Mouse (Mus musculus): ENCODE results near the gene Gfm1. TPM values are rescaled to one million over a fixed set of nuclear protein-coding genes. Genes with fewer than 3 reads are reported as not detected.

The Gfm1 gene
- 7.1 and 13.7 TPM in 2 replicates for polyA plus RNA-seq (2012; ENCODE audit: low replicate concordance)

DNA sequence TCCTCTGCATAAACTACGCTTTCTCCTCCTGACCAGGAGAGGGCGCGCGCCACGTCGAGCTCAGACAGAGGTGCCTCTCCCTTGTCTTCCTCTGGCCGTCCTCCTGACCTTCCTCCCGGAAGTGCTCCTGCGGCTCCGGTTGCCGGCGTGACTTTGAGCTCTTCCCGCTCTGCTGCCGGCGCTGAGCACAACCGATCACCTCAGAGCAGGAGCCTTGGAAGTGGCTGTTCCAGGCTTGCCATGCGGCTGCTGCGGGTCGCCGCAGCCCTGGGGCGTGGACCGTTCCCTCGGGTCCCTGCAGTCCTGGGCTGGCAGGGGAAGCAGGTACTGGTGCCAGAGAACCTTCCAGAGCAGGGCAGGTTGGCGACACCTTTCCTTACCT lies at the start of gene Gfm1:
Gene Gfm1 (plus strand): TSS at position 98 of the 382 bp plus-strand sequence.

DNA sequence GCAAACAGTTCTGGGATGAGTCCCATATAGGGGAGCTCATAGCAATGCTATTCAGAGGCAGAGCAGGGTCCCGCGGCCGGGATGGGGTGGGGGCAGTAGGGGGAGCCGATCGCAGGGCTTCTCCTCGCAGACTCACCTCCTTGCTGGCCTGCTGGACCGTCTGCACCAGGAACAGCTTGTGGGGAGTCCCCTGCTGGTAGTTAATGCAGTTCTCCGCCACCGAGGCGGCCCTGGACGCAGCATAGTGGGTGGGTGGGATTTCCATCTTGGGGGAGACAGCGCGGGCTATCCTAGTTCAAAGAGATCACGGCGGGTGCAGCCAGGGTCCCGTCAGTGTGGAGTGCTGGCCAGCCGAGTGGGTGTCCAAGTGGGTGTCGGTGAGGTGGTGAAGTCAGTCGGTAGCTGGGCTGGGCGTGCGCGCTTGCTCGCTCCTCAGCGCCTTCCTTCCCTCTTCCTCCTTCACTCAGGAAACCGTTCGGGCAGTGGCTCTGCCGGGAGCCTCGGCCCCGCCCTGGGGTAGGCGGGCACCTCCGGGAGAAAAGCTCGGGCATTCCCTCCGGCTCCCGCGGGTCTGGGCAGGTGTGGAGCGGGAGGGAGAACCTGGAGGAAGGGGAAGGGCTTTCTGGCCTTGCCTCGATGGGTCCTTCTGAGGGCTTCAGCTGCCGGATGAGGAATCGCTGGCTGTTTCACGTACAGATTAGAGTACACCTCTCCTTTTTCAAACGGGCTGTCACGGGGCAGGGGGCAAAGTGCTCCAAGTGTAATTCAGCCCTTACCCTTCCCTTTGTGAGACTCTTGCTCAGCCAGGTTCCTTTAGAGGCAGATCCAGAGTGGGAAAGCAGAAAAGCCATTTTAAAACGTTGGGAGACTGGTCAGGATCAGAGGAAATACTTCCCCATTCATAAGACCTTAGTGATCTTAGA lies 33.8 kb downstream of the Gfm1 start, which contains the start of gene Lxn:
Gene Lxn (minus strand): TSS at position 477 of the 923 bp plus-strand sequence.

DNA sequence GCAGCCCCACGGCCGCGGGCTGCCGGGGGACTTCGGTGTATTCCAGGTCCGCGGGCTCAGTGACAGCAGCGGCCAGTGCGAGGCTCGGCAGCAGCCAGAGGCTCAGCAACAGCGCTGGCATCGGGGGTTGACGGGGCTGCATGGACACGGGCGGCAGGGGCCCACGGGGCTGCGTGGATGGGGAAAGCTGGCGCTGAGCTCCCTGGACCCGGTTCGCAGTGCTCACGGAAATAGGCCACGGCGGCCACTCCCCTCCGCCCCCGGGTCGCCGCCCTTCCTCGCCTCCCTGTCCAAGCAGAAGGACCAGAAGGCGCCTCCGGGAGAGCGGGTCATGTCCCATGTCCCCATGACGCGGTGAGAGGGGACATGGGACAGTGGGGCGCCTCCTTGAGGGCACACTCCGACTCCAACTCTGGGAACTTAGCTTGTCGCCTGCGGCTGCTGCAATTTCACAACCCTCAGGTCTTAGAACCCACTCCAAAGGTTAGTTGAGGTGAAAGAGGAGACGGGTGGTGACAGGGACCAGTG lies 85.4 kb downstream of the Gfm1 start, which contains the start of gene Rarres1:
Gene Rarres1 (minus strand): TSS at position 250 of the 528 bp plus-strand sequence.

Other genes starting within 250 kb of the Gfm1 start
- gene Mlf1, start 56.0 kb upstream of the Gfm1 start, polyA plus RNA-seq (2012; ENCODE audit: low replicate concordance) = not detected in 2 replicates
- gene Gm17402, start 54.9 kb upstream of the Gfm1 start, polyA plus RNA-seq (2012; ENCODE audit: low replicate concordance) = not detected in 2 replicates
- 2.6 and 3.2 TPM in 2 replicates for gene Lxn, start 33.8 kb downstream of the Gfm1 start, polyA plus RNA-seq (2012; ENCODE audit: low replicate concordance)
- gene Rarres1, start 85.4 kb downstream of the Gfm1 start, polyA plus RNA-seq (2012; ENCODE audit: low replicate concordance) = not detected in 2 replicates
- 19.4 and 20.0 TPM in 2 replicates for gene Mfsd1, start 152.6 kb downstream of the Gfm1 start, polyA plus RNA-seq (2012; ENCODE audit: low replicate concordance)

All from leukemia stem cell, adult 10-12 weeks (primary cell).